Mouse (Mus musculus): ENCODE results near the gene Smtn.

Gene Smtn
- long read RNA-seq, experiment 1, partial matches to known transcripts, result 3 of 7 reads
- long read RNA-seq, experiment 1, other reads (novel, unspliced or antisense), result 1 of 7 reads
- long read RNA-seq, experiment 2, partial matches to known transcripts, result 10 of 14 reads
- long read RNA-seq, experiment 2, other reads (novel, unspliced or antisense), result 1 of 14 reads

DNA sequence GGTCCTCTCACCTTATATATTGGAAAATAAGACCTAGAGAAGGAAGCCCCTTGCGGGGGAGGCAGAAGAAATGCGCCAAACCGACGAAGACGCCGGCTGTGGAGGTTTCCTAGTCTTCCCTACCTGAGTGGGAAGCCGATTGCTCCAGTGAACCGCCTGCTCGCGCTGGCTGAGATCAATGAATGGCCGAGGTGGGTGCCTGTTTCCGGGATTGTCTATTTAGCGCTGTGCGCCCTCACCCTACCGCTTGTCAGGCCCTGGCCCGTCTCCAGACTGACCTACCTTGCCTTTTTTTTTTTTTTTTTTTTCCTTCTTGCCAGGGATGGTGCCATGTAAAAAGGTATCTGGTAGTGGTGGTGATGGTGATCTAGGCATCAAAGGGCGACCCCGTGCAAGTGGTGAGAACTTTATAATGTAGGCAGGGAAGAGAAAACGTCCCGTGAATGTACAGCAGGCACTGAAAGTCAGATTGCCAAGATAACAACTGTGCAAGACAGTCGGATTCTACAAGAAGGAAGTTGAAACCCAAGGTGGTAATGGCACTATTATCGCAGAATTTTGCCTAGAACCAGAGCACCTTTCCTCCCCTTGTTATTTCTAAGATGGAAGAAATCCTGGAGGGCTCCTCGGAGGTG lies at the start of gene Smtn:
Gene Smtn (minus strand): TSS at position 162 of the 635 bp plus-strand sequence.
- intact Hi-C loops (cut with DNase I), result no loop called here

DNA sequence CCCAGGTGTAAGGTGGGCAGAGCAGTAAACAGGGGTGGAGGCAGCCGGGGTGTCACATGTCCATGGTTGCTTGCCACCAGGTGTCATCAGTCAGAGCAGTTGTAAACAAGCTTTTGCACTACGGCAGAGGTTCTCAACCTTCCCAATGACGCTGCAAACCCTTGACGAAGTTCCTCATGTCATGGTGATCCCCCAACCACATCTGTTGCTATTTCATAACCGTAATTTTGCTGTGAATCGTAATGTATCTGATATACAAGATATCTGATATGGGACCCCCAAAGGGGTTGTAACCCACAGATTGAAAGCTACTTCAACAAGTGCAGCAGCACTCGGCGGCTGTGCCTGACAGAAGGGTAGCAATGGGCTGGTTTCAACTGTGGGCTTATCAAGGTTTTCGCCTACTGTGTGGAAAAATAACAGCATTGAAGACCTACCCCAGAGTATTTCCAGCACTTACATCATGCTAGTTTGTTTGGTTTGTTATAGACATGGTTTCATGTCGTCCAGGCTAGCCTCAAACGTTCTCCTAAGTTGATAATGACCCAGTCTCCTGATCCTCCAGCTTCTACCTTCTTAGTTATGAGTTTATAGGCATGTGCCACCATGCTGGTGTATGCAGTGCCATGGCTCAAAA lies 47.7 kb upstream of the Smtn start:
- intact Hi-C loops (cut with DNase I), result no loop called here

DNA sequence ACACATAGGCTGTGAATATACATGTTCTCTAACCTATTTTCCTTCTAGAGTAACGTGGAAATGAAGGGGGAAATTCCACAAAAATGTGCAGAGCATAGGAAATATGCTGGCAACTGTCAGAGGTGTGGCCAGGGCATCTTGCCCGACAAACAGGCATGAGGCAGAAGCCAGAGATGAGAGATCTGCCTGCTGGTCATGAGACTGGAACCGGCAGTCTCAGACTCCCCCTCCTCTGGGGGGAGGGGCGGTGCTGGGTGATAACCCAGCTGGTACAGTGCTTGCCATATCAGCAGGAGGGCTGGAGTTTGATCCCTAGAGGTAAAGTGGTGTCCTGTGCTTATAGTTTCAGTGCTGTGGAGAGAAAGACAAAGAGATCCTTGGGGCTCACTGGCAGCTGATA lies 46.9 kb upstream of the Smtn start:
- intact Hi-C loops (cut with DNase I), result no loop called here

DNA sequence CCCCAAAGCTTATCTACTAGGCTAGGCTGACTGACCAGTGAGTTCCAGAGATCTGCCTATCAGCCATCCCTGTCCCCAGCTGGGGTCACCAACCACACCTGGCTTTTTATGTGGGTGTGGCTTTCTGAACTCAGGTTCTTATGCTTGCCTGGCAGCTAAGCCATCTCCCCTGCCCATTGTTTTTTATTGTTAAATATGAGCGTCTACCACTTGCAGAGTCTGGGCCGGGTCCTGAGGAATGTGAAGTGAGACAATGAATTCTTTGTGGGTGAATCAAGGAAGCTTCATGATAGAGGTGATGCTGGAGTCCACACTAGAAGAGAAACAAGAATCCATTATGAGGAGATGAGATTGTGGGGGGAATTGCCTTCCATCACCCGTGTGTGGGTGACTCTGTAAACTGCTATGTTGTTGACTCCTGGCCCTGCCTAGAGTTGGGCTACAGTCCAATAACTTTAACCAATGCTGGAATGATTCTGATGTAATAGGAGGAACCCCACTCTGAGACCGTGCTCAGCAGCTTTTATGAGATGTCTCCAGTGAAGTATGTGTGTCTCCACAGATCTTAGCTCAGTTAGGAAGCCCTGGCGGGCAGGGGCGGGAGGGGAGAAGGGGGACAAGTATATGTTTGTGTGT lies 45.7 kb upstream of the Smtn start:
- intact Hi-C loops (cut with DNase I), result no loop called here

DNA sequence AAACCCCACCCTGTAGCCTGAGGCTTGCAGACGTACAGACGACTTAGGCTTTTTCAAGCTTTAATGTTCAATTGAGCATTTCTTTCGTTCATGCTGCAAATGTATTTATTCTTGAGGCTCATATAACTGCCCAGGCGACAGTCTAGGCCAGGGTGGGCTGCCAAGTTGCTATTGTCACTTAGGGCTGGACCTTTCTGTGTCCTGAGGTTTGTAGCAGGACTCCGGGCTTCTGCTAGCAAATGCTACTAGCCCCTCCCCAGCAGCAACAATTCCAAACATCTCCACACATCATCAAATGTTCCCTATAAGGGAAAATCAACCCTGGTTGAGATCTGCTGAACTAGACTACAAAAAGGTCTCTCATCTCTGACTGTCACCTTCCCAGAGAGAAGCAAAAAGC lies 42.7 kb upstream of the Smtn start:
- intact Hi-C loops (cut with DNase I), result no loop called here

DNA sequence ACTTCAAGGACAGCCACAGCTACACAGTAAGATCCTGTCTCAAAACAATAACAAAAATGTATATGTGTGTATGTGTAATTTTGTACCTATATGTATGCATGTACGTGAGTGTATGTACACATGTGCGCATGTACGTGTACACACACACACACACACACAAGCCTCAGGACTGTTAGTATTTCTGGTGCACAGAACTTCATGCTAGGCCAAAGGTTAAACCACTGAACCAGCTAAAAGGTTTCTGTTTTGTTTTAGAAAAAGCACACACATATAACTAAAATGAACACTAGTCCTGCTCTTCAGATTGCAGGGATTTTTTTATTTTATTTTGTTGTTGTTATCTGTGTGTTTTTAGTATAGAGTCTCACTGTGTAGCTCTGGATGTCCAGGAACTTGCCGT lies 41.5 kb upstream of the Smtn start:
- intact Hi-C loops (cut with DNase I), result no loop called here

DNA sequence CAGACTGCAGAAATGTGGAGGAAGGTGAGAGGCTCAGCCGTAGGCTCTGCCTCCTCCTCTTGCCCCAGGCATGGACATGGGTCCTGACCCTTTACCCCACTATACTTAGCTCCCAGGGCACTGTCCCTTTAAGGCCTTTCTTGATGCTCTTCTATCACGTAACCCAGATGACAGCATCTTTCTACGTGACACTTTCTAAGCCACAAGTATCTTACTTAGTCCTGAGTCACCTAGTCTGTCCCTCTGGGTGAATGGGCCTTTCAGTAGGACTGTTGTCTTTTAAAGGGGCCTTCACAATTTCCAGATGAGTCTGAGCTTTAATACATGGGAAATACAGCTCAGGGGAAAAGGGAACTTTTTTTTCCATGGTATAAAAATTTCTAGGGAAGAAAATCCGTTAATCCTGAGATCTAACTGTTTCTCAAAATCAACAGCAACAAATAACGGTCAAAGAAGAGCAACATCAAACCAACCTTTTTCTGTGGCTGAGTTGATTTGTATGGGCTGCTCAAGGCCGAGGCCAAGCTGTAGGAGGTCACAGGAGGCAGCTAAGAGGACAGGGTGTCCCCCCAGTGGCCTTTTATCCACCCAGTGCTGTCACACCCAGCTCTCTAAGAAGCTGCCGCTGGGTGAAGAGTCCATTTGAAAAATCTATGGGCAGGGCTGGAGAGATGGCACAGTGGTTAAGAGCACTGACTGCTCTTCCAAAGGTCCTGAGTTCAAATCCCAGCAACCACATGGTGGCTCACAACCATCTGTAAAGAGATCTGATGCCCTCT lies 40.1 kb upstream of the Smtn start:
- intact Hi-C loops (cut with DNase I), result no loop called here

DNA sequence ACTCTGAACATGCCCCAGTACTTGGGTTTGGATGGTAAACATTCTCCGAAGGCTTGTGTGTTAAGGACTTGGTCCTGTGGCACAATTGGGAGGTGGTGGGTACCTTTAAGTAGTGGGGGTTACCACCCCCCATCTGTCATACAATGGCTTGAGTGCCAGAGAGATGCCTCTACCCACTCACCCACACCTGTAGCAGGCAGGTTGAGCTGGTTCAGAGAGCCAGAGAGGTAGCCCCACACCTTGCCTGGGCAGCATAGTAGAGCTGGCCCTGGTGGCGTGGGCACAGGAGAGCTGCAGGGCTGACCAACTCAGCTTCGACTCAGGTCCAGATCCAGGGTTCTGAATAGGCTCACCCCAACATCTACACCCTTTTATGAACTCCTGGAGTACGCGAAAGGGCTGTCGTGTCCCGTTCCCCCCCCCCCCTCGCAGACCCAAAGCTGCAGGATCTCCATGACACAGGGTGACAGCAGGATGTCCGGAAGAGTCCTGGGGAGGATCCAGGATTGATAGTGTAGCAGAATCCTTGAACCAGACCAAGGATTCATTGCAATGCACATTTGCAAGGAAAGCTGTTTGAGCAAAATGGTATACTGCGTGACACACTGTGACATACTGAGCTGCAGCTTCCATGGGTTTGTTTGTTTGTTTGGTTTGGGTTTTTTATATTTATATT lies 37.8 kb upstream of the Smtn start:
- intact Hi-C loops (cut with DNase I), result no loop called here

DNA sequence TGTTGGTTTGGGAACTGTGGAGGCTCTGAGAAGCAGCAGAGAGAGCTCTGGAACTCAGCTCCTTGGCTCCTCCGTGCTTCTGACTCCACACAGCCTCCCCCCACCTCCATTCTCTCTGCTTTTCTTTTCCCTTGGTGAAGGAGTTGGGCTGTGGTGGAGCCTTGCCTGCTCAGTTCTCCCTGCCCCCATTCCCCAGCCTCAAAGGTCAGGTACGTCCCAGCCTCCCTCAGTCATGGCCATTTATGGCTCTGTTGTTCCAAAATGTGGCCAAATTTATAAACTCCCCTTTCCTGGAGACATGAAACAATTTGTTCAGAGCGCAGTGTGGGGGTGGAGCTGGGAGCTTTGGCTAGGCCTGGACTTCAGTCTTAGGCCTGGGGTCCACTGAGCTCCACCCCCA lies 34.8 kb upstream of the Smtn start:
- intact Hi-C loops (cut with DNase I), result no loop called here

DNA sequence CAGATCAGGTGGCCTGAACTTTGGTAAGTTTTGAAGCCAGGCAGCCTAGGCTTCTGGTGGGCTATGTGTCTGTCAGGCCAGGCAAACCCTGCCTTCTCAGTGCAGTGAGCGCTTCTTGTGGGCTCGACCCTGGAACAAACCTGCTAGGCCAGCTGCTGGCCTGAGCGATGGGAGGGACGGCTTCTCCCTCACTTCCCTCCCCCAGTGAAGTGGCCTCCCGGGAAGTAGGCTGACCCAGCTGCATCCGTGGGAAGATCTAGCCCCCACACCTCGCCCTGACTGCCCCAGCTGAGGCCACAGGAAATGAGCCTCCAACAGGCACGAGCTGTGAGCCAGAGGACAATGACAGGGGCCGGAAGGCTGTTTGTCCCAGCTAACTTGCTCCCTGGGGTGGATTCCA lies 32.7 kb upstream of the Smtn start:
- intact Hi-C loops (cut with DNase I), result loop anchor here (5.0 kb wide), 1 partner anchor 36 kb away; no protein-coding TSS in a partner anchor

DNA sequence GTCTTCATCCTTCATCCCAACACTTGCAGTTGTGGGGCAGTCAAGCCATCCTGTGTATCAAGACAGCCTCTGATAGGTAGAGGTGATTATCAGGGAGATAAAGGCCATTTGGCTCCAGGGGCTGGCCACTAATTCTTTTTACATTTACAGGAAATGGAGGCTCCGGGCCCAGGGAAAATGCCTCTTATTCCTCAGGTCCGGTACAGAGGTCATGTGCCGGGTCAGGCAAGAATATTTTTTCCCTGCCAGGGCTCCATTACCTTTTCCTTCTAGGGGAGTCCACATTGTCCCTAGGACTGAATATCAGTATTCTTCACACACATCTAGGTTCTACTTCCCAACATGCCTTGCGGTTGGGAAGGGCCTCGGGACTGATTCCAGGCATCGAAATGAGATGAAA lies 31.8 kb upstream of the Smtn start:
- intact Hi-C loops (cut with DNase I), result loop anchor here (5.0 kb wide), 1 partner anchor 35 kb away; no protein-coding TSS in a partner anchor

DNA sequence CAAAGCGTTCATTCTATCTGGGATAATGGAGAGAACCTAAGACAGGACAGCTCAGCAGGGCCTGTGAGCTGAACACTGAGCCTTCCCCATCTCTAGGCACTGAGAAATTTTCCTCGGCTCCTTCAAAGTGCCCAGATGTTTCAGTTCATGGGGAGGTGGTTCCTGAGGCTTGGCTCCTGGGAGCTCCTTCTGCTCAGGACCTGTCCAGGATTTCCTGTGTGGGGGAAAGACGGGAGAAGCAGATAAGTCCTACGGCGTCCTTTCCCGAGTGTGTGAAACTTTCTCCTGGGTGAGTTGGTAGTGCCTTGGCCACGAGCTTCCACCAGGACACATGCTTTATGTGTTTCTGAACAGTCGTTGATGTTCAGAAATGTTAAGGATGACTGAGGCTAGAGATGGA lies 29.9 kb upstream of the Smtn start:
- intact Hi-C loops (cut with DNase I), result loop anchor here (5.0 kb wide), 1 partner anchor 33 kb away; no protein-coding TSS in a partner anchor

DNA sequence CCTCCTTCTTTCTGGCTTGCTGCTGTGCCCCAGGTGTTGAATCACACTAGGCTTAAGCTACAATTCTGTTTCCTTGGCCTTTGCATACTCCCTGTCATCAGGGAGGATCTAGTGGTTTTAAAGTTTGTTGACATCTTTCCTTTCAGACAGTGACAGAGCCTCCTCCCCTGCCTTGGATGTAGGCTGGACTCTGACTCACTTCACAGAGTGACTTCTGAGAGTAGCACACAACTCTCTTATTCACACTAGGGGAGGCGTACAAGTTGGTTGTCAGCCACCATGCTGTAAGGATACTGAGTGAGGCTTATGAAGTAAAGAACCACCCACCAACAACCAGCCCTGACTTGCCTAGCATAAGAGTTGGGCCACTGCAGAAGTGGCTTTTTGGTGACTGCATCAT lies 27.5 kb upstream of the Smtn start:
- intact Hi-C loops (cut with DNase I), result no loop called here

DNA sequence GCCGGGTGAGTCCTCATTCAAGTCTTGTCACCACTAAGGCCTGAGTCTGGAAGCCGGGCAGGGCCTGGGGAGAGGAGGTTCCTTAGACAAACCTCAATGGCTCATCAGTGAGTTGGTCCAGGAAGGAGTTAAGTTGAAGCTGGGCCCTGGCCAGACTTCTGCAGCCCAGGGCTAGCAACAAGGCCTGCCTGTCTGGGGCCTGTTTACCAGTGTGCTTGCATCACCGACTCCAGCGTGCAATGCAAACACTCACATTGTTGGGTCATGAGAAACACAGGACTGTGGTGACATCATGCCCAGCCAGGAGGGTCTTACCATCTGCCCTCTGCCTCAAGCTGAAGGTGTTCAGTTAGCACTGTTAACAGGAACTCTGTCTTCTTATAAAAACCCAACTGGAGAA lies 25.6 kb upstream of the Smtn start:
- intact Hi-C loops (cut with DNase I), result no loop called here

DNA sequence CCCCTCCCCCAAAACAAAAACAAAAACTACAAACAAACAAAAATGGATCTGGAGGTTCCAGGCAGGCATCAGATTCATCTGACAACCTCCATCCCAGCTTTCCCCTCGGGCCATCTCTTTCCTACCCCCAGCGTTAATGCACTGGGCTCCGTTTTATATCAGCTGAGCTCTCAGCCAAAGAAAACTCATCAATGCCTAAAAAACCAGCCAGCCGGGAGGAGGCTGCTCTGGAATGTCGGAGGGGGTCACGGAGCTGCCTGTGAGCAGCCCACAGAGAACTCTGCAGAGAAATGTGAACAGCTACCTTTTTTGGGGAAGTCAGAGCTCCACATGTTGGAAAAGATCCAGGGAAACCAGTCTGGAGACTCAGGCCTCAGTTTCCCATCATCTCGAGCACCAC lies 24.0 kb upstream of the Smtn start:
- intact Hi-C loops (cut with DNase I), result no loop called here

DNA sequence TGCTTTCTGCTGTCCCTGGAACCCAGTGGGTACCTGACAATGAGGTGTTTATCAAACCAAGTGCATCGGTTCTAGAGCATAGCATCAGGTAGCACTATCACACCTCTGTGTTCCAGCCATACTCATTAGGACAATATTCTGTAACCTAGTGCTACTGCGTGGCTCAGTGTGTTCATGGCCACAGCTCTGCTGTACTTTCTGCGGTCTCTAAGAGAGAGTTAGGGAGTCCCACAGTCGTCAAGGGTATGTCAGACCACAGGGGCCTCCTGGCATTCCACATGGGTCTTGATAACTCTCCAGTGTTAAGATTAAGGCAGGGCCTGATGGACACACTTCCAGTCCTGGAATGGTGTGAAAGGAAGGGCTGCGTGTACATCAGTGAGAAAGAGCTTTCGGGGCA lies 23.4 kb upstream of the Smtn start:
- intact Hi-C loops (cut with DNase I), result no loop called here

DNA sequence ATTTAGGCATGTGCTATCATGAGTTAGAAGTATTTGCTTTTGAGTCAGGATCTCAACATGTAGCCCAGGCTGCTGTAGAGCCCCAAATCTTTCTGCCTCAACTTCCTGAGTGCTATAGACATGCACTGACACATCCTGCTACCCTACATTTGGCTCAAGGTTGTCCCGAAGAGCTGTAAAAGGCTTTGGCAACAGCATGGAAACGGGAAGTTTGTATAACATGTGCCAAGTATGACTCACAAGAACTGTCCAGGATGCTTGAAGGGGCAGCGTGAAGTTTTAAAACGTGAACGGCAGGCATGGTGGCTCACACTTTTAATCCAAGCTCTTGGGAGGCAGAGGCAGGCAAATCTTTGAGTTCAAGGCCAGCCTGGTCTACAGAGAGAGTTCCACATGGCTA lies 19.8 kb upstream of the Smtn start:
- intact Hi-C loops (cut with DNase I), result no loop called here

DNA sequence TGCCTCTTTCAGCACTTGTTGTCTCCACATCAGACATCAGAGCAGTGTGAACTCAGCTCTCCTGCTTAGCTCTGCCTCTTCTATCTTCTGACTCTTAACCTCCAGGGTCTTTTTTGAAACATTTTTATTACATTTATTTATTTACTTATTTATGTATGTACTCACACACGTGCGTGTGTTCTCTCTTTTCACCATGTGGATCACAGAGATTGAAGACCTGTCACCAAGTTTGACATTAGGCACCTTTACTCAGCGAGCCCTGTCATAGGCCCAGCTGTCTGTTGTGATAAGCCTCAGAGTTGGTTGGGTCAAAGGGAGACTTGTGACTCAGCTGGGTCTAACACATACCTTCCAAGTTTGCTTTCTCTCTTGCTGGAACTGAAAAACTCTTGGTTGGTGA lies 17.4 kb upstream of the Smtn start:
- intact Hi-C loops (cut with DNase I), result no loop called here

DNA sequence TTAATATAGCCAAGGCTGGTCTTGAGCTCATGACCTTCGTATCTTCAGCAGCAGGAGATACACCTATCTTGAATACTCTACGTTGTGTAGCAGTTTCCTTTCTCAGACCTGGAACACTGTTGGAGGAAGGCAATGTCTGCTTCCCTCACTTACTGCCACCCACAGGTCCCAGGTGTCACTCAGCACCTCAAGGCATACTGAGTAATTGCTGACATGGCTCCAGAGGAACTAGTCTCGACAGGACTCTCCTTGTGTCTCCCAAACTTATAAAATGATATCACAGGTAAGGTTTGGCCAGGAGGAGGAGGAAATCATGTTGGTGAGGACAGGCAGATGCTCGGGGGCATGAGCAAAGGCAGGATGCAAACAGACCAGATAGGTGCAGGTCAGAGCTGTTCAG lies 14.6 kb upstream of the Smtn start:
- intact Hi-C loops (cut with DNase I), result no loop called here

DNA sequence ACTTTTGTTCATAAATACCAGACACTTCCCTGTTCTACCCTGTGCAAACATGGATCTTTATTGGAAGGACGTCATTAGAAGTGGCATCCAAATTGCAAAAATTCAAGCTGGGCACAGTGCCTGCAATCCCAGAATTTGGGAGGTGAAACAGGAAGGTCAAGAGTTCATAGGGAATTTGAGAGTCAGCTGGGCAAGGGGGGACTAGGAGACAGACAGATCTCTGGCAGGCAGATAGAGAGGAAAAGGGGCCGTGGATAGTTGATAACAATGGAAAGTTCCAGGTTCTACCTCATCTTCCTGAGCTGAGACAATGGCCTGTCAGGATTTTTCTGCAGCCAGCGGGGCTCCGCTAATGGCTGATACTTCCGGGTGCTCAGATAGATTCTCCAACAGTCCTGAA lies 9.4 kb upstream of the Smtn start:
- intact Hi-C loops (cut with DNase I), result no loop called here
